Mouse (Mus musculus): Measurements from ENCODE around the gene Olfr960.

Gene Olfr960

DNA sequence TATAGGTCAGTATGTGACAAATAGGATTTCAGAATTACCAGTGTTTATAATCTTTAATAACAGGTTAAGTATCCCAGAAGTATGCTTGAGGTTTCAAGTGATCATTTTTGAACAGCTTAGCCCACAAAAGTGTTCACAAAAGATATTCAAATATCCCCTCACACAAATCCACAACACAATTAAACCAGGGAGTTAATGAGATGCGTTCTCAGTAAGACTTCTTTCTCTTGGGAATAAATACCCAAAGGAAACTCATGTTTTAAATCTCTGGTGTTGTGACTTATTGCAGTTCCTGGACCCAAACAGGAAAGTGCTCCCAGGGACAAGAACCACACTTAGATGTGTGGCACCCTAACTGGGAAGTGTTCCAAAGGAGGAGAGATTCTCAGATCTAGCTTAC, at the start of gene Olfr960:
Gene Olfr960 (plus strand): TSS at position 301 of the 400 bp plus-strand sequence.
- DNase-seq (ENCODE audit: low spot score): no peak

DNA sequence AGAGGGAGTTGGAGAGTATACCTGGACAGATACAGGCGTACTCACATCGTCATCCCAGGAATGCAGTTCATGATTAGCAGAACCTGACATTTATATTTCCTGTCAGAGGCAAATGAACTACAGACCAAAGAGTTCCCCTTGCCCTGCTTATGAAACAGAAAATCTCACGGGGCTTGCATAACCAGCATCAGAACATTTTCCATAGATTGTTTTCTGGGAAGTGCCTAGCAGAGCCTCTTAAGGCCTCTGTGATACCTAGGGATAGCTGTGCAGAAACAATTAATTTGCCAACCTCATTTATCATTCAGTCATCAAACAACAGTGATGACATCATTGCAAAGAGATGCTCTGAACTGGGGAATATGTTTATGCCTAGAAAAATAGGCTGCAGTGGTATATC, 45.7 kb upstream of the Olfr960 start, which contains the start of gene Olfr959:
Gene Olfr959 (minus strand): TSS at position 101 of the 400 bp plus-strand sequence.
- DNase-seq (ENCODE audit: low spot score): no peak

DNA sequence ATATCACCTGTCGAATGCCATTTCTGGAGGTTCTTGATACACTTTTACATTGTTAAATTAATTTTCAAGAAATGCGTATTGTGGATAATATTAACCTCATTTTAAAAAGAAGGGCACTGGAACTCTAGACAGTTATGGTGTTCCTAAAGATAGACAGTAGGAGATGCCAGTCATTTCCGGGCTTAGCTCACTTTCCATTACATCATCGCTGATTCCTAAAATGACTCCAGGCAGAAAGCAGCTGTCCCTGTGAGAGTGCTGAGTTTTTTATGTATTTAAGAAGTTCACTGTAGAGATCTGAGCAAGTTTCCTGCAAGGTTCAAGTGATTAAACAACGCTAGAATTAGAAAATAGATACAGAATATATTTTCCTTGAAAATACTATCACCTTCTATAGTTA, 44.1 kb upstream of the Olfr960 start:
- DNase-seq (ENCODE audit: low spot score): no peak

DNA sequence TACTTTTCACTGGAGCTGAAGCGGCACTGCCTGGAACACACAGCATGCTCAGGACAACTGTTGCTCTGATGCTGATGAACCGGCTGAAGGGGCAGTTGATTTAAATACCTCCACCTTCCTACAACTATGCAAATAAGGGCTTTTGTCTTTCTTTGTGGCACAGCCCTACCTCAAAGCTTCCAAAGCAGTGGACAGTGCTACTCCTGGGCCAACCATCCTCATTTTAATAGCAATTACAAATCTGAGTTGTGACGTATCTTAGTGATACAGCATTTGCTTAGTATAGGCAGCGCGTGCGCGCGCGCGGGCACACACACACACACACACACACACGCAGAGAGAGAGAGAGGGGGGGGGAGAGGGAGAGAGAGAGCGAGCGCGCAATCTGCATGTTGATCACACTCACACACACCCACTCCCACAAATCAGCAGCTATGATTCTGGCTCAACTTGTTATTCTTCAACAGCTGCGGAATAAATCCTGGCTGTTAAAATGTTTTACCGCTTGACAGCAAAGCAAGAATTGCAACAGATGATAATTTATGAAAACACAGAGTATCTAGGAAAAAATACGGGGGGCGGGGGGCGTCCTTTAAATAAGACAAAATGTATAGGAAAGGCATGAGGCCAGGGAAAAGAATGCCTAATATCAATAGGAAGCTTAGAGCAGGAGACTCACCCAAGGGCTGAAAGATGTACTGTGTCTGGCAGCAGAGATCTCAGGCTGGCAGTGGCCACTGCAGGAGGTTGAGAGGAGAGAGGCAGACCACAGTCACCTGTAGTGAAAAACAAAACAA, 18.4 kb upstream of the Olfr960 start:
- peak; percentile 19 for DNase-seq (ENCODE audit: low spot score)

DNA sequence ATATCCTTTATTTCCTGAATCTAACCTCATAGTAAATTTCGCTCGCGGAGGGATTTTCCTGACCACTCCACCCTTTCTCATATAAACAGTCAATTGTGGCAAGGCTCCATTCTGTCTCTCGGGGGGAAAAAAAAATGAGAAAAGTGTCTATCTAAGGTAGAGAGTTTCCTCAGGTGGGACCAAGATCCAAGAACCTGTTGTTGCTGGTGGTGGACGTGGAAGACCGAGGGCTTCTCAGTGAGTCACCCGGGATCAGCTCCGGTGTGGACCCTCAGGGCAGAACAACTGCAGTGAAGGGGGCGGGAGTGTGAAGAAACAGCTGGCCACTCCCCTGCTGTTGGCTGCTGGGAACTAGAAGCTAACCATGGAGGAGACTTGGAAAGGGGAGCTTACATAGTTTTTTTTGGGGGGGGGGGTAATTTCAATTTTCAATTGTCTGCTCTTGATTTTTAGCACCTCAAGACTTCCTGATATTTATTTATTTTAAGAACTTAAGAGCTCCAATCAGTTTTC, 17.8 kb upstream of the Olfr960 start:
- DNase-seq (ENCODE audit: low spot score): no peak

DNA sequence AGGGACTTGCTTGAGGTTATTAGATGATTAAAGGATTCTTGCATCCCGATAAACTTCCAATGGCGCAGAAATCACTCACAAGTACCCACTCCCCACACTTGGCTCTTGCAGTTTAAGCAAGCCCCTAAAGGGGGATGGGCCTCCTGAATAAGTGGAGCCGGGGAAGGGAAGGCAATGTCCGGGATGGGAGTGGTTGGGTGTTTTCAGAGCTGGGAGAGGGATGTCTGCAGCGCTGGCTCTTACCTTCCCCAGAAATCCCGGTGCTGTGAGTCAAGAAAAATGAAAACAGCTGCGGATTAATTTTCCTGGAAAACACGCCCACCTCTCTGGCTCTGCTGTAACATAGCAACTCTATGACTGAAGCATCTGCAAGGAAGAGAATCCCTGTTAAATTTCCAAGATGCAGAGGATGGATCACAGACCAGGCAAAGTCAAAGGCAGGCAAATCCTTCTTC, 17.1 kb upstream of the Olfr960 start, which contains the start of gene AW551984:
Gene AW551984 (minus strand): TSS at position 405 of the 455 bp plus-strand sequence.
- DNase-seq (ENCODE audit: low spot score): no peak

DNA sequence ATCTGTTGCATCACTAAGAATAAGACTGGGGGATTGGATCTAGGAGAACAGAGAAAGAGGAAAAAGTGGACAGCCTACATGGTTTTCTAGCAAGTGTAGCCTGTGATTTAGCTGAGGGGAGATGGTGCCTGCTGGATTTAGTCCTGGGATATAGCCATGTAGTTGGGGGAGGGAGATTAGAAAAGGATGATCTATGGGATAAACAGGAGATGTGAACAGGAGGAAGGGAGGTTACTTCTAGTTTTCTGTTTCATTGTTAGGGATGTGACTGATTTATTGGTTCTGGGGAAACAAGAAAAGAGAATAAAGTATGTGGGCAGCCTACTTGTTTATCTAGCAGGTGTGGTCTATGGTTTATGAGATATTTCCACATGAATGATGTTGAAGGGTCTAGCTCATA, 12.7 kb upstream of the Olfr960 start:
- DNase-seq (ENCODE audit: low spot score): no peak

DNA sequence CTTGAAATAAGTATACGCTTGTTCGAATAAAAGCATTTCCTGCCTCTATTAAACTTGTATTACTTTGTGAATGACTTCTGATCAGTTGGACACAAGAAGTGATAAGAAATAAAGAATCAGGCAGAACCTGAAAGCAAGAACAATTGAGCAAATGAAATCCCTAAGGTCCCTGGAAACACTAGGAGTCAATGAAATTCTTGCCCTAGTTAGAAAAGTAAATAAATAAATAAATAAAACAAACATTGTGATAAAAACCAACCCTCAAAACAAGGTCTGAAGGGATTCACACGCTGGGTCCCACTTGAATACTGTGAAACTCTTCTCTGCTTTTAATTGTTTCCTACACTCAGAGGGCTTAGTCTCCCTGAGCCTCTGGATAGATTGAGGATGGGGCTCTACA, 10.8 kb upstream of the Olfr960 start, which contains the start of gene Olfr148:
Gene Olfr148 (plus strand): TSS at position 301 of the 400 bp plus-strand sequence.
- no peak for DNase-seq (ENCODE audit: low spot score)

DNA sequence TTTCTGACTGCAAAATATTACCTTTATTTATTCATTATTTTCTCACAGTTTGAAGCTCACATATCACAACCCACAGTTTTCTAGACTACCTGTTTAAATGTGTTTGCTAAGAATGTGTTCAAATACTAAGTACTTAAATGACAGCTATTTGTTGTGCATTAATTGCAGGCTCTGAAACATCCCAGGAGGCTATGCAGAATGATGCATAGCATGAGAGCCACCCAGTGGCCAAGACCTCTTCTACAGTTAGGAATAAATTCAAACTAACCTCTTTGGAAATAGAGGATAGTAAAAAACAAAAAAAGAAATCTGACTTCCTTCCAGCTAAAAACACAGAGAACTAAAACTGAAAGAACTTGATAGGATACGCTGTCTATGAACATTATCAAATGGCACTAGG, 9.2 kb upstream of the Olfr960 start:
- peak; percentile 44 for DNase-seq (ENCODE audit: low spot score)

DNA sequence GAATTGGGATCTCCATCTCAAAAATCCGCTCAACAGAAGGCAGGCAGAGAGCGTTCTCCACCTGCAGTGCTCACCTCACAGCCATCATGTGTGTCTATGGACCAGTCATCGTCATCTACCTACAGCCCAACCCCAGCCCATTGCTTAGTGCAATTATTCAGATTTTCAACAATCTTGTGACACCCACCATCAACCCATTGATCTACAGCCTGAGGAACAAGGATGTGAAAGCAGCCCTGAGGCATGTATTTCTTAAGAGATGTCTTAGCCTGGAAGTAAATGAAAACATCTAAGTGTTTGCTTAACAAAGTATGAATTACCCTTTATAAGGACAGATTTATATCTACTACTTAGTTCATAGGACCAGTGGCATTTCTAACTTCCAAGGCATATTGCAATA, 2.6 kb downstream of the Olfr960 start:
- DNase-seq (ENCODE audit: low spot score): no peak

DNA sequence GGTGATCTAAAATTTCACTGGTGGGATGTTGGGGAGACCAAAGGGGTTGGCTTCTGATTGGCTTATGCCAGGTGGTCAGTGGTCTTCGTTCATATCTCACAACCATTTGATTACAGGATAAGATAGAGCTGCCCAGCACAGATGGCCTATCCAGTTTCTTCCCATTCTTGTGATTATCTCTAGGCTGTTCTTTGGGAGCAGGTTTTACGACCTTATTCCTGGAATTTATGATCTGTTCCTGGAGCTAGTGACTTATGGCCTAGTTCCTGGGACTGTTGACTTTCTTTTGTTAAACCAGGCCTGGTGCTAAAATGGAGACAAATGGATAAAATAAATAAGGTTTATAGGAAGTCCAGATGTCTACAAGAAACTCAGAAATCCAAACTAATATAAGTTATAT, 3.5 kb downstream of the Olfr960 start:
- DNase-seq (ENCODE audit: low spot score): no peak

DNA sequence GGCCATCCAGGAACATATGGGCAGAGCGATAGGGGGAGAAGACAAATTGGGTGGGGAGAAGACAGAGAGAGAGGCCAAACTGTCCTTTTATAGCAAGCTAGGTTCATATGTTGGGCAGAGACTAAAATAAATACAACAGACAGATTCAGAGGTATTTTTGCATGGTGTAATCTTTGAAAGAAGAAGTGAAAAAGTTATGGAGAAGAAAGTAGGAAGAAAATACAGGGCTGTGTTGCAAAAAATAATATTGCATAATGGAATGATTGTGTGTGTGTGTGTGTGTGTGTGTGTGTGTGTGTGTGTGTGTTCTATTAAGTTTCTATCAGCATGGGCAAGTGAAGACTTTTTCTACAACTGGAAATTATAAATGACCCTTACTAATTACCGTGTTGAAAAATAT, 7.9 kb downstream of the Olfr960 start:
- DNase-seq (ENCODE audit: low spot score): no peak

DNA sequence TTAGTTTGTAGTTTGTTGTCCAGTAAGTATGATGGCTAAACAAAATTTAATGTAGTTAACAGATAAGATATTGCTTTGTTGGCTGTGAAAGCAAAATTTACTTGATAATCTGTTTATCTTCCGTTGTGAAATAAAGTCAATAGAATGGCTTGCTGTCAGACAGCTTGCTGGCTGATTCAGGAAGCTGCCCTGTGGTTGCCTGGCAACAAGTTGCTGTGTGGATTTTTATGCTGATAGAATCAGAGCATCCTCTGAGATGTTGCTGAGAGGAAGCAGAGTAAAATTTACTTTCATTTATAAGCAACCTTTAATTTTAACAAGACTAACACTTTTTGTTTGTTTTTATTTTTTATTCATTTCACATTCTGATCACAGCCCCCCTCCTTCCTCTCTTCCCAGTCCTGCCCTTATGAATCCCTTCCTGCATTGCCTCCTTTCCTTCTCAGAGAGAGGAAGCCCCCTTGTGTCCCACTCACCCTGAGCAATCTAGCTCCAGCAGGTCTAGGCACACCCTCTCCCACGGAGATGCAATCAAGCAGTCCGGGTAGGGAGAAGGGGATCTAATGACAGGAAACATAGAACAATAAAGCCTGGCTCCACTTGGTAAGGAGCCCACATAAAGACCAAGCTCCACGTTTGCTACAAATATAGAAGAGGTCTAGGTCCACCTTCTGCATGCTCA, 12.9 kb downstream of the Olfr960 start:
- DNase-seq (ENCODE audit: low spot score): peak; percentile 35

DNA sequence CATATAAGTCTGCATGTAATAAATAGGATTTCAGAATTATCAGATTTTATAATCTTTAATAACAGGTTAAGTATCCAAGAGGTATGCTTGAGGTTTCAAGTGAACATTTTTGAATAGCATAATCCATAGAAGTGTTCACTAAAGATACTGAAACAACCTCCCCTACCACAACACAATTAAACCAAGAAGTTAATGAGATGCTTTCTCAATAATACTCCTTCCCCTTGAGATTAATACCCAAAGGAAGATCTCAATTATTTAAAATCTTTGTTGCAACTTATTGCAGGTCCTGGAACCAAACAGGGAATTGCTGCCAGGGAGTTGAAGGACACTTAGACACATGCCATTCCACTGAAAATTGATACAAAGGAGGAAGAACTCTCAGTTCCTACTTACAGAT, 23.6 kb downstream of the Olfr960 start, which contains the start of gene Olfr961:
Gene Olfr961 (plus strand): TSS at position 301 of the 400 bp plus-strand sequence.
- no peak for DNase-seq (ENCODE audit: low spot score)

DNA sequence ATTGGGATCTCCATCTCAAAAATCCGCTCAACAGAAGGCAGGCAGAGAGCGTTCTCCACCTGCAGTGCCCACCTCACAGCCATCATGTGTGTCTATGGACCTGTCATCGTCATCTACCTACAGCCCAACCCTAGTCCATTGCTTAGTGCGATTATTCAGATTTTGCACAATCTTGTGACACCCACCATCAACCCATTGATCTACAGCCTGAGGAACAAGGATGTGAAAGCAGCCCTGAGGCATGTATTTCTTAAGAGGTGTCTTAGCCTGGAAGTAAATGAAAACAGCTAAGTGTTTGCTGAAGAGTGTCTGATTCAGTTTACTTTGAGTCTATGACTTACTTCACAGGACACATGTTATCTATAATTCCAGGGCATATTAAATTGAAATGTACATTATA, 26.2 kb downstream of the Olfr960 start:
- no peak for DNase-seq (ENCODE audit: low spot score)

DNA sequence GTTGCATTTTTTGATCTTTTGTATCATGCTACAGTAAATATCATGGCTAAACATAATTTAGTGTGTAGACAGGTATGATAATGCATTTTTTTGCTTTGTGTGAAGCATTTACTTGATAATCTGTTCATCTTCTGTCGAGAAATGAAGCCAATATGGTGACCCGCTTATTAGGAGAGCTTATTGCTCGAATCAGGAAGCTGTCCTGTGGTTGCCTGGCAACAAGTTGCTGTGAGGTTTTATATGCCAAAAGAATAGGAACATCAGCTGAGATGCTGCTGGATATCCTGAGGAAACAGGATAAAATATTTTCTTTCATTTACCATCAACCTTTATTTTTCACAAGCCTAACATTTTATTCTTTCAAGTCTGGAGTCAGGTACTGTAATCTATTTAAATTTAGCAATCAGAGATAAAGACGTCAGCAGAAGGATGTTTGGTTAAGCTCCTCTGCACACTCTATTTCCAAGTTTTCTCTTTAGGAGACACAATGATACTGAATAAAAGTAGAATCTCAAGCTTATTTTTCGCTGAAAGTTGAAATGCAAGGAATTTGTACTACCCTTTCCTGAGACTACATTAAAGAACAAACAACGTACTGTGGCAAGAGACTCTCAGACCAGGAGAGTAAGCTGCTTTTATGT, 33.7 kb downstream of the Olfr960 start:
- DNase-seq (ENCODE audit: low spot score): peak; percentile 28

DNA sequence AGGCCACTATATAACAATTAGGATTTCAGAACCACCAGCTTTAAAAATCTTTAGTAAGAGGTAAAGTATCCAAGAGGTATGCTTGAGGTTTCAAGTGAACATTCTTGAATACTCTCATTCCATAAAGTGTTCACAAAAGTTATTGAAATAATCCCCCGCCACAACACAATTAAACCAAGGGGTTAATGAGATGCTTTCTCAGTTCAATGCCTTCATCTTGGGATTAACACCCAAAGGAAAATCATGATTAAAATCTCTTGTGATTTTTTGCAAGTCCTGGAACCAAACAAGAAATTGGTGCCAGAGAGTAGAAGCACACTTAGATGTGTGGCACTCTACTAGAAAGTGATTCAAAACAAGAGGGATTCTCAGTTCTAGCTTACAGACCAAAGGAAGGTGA, 45.7 kb downstream of the Olfr960 start, which contains the start of gene Olfr963:
Gene Olfr963 (plus strand): TSS at position 301 of the 400 bp plus-strand sequence.
- no peak for DNase-seq (ENCODE audit: low spot score)

DNA sequence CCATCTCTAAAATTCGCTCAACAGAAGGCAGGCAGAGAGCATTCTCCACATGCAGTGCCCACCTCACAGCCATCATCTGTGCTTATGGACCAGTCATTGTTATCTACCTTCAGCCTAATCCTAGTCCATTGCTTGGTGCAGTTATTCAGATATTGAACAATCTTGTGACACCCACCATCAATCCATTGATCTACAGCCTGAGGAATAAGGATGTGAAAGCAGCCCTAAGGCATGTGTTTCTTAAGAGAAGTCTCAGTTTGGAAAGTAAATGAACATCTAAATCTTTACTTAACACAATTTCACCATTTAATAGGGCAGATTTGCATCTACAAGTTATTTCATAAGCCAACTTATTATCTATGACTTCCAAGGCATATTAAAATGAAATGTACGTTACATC, 48.5 kb downstream of the Olfr960 start:
- DNase-seq (ENCODE audit: low spot score): no peak
